Mouse (Mus musculus) megakaryocyte-erythroid progenitor cell, adult 5-6 weeks (primary cell): ENCODE results near the gene Efna1. TPM values are rescaled to one million over a fixed set of nuclear protein-coding genes. Genes with fewer than 3 reads are reported as not detected.
A peak's percentile ranks its signal among the peaks of the same experiment; 100 is the strongest.

Experiments
- ATAC-seq: replicated peaks from 2 replicates; pipeline ENCODE4 v1.8.0; 2016; ENCODE audit warnings: mild to moderate bottlenecking, inconsistent platforms; ENCODE audit not compliant: severe bottlenecking, poor library complexity, low FRiP score, low TSS enrichment
- total RNA-seq, 2 experiments: library from RNA; stranded (forward) in 1 of 2; stranded (reverse) in 1 of 2; fragments of 200-1000, 215-1000 nt in 1 of 2; fragments of >200 nt in 1 of 2; fragmentation: Nextera tagmentation in 1 of 2; gene quantifications; 2 replicates each; pipeline ENCODE4 v1.2.3; 2014 to 2017

Gene Efna1
- total RNA-seq, 2 experiments from 2014 or later: not detected

DNA sequence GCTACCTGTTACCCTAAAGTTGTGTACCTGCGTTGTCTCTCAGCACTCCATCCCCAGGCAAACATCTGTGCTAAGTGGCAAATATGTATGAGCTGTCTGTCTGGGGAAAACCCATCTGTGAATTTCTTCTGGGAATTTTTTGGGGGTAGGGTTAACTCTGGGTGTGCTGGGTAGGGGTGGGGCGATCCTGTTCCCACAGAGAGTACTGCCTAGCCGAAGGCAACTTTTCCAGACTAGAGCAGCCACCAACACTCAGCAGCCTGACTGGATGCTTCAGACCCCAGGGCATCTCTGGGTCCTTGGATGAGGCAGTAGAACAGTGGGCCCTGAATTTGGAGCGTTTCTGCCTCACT, 1.3 kb upstream of the Efna1 start:
- ATAC-seq: no peak

DNA sequence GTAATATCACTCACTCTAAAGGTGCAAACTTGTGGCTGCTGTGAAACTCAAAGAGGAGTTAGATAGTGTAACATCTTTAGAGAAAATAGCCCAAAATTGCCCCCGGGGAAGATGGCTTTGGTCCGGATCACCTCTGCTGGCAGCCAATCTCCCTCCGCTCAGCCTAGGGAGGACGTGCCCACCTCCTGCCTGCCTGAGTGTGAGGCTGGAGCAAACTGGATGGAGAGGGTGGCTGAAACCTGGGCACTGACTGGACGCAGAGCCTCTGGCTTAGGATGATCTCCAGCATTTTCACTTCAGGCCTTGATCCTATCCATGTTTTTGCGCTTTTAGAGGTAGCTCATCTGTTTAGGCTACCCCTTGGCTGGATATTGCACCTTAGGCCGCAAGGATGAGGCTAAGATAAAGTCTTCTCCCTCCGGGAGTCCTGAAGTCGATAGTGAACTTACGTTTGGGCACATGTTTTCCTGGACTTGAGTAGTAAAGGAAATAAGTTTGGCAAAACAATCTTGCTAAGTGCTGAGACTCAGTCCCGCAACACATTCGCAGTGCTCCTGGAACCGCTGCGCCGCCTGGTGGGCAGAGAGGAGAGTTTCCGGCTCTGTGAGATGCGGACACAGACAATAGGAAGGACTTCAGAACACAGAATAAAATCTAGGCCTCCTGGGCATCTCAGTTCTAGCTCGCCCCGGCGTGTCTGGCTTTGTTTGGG, 793 bp upstream of the Efna1 start:
- ATAC-seq: peak; percentile 88

DNA sequence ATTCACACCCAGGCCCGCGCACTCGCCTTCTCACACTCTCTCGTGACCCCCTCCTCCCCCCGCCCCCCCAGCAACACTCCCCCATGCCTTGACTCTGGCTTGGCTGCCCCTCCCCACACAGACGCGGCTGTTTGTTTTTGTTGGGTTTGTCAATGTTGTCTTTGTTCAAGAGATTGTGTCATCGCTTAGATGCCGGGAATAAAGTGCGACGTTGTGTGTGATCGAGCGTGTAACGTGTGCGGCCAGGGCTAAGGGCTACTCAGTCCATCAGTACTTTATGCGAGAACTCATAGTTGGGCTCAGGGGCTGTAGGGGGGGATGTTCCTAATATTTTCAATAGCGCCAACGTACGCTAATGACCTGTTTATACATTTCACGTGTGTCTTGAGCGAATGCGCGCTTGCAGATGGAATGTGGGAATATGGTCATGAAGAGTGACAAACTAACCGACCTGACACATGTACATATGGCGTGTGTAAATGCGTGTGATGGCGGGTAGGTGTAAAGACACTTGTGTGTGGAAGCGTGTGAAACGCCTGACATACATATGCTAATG, 814 bp downstream of the Efna1 start:
- no peak for ATAC-seq

DNA sequence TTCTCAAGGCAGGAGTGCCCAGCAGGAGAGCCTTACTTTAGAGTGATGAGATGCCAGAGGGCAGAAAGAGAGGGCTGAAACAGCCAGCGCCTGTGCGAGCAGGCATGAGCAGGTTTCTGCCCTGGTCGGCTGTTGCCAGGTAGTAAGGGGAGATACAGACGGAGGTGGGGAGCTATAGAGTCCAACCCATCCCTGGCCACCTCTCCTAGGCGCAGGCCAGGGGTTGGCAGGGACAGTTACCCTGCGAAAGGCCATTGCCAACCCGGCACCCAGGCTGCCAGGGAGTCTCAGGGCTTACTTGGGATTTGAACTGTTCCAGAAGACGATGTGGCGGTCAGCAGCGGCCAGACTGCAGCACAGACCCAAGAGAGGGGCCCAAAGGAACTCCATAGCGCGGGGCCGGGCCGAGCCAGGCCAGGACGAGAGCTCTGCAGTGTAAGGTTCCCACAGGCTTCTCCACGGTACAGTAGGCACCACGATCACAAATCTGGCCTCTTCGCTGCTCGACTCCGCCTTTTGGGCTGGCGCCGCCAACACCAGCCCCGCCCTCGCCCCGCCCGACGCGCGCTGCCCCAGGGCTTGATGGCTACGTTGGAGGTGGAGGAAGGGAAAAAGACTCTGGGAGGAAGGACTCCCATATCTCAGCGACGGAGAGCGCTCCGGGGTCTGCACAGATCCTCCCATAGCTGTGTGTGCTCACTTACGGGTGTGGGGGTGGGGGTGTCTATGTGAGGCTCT, 1.6 kb downstream of the Efna1 start:
- ATAC-seq: peak; percentile 42

DNA sequence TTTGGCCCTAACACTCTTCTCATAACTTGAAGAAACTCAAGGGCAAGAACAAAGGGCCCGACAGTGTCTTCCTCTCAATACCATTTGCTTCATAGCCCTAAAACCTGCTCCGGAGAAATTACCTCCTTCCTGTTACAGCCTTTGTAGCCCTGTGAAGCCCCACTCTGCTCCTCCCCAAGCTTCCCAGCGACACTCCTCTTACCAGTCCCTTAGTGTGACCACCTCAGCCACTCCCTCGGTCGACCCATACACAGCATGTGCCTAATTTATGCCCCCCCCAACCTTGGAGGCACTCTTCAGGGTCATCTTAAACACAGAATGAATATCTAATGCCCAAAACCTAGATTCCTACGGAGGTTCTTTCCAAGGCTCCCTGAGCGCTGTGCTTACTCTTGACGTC, 2.3 kb downstream of the Efna1 start:
- no peak for ATAC-seq

DNA sequence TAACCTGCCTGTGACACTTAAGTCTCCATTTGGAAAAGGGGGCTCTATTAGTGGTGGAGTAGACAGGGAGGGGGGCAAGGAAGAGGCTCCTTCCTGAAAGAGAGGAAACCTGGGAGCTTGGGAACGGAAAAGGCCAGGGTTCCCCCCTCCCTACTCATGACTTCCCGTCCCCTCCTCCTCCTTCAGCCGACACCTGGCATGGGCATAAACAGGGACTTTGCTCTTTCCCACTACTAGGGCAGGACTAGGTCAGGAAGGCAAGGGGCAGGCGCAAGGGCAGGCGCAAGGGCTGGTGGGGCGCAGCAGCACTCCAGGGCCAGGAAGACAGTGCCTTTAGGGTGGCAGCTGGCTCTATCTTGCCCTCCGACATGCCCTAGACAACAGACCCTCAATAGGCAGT, 2.8 kb downstream of the Efna1 start:
- ATAC-seq: no peak

DNA sequence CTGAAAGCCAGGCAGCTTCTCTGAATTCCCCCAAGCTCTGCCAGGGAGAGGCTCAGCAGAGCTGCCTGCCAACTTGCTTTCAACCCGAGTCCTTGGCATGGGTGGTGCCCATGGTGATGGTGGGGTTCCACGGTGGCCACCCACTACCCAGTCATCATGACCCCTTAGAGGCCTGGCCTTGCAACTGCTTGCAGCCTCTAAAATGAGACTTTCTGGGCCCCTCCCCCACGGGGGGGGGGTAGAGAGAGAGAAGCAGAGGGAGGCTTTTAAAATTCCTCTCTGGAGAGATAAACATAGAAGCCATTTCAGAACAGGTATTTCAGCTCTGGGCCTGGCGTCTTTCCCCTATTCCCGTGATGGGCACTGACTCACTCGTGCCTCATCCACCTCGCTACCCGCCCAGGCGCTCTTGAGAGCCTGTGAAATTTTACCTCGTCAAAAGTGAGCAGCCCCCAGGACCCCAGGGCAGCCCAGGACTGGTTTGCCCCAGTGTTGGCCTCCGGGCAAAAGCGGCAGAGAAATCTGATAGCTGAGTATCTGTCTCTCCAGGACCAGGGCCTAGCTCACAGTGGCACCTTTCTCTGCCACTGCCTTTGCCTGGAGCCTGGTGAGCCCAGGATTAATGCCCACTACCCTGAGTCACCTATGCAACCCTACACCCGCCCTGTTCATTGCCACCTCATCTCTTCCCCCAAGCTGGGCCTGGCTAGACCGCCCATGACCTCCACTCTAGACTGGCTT, 3.5 kb downstream of the Efna1 start:
- ATAC-seq: no peak

DNA sequence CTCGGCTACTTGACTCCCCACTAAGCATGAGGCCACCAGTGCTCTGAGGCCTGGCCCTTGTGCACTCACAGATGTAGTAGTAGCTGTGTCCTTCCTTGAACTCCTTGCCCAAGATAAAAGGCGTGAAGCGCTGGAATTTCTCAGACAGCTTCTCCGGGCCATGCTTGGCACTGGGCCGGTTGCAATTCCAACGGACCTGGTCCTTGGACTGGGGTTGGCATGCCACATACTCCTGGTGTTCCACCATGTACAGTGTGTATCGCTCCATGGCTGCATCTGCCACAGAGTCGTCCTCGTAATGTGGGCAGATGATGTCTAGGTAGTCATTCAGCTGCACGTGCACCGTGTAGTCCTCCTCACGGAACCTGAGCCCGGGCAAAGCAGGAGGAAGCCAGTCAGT, 4.9 kb downstream of the Efna1 start:
- no peak for ATAC-seq

DNA sequence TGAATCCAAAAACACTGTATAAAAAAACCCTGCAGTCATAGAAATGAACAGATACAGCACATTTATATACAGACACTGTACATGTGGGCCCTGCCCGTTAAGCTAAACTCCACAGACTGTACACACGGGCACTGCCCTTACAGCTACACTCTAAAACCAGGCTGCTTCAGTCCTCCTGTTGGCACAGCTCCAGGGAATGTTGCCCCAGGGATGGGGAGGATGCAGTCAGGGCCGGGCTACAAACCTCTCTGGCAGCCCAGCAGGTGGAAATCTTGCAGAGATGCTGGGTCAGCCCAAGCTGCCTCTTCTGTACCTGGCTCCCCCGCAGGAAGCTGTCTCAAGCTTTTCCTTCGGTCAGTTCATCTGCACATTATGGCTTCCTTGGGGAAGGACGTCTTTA, 9.2 kb downstream of the Efna1 start:
- ATAC-seq: no peak

DNA sequence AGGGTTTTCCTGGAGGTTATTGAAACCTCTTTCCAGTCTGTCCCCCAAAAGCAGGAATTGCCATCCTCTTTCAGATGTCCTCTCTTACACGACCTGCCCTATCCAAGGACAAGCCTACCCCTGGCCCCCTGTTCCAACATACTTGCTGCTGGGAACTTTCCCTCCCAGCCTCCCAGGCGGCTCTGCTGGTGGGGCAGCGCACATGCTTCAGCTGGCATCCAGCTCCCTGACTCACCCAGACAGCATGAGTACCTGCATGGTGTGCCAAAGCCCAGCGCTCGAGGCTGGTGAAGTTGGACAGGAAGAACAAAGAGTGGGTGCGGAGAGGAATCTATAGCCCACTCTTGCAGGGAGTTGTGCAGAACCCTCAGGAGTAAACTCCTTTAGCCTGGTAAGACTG, 10.1 kb downstream of the Efna1 start:
- ATAC-seq: no peak

DNA sequence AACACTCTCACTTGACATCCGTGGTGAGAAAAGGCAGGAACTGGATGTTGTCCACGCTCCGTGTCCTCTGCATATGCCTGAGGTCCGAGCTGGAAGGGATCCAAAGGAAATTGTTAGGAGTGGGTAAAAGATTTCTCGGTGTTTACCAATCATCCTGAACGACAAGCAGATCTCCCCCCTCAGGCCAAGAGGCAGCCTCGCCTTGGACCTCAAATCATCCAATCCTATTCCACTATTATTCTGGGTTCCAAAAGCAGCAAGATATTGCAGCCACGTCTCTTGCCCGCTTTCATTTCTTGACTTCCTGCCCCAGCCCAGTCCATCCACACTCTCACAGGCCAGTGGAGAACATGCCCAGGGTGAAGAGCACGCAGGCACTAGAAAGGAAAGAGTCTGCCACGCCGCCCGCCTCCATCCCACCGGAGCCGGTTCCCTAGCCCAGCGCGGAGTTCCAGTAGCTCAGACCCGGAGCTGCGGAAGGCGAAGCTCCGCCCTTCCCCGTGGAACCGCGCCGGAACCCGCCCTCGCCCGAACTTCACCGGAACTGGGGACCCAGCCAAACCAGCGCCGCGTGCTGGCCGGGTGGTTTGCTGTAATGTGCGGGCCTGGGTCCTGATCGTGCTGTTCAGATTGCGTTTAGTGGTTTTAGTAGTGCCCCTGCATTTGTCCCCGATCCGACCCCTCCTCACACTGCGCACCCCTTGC, 10.7 kb downstream of the Efna1 start, which contains the start of gene Slc50a1:
Gene Slc50a1 (minus strand): TSS at position 520 of the 705 bp plus-strand sequence.
- ATAC-seq: peak; percentile 71

DNA sequence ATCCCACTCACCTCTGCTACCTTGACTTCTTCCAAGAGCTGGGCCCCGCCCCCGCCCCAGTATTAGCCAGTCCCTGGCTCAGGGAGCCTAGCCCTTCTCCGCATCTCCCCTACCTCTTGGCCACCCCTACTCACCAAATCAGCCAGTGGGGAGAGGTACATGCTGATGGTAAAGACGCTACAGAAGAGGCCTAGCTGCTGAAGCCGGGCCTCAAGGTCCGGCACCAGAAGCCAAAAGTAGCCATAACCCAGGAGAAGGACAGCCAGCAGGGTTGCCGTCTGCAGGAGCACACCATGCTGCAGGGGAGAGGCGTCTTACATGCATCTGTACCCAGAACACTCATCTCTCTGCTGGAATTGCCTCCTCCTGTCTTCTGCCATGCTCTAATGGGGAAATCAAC, 12.0 kb downstream of the Efna1 start:
- no peak for ATAC-seq

DNA sequence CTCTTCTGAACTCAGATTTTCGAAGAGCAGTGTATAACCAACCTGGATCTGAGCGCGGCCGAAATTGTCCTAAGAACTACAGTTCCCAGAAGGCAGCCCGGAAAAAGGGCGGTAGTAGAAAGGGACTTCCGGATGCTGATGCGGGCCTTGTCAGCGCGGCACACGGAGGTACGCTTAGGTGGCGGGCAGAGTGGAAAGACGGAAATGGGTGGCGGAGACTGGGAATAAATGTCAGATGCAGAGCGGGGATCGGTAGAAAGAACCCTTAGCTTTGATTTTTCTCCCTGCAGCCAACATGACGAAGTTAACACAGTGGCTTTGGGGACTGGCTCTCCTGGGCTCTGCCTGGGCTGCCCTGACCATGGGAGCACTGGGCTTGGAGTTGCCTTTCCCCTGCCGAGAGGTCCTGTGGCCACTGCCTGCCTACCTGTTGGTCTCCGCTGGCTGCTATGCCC, 14.5 kb downstream of the Efna1 start:
- peak; percentile 91 for ATAC-seq

DNA sequence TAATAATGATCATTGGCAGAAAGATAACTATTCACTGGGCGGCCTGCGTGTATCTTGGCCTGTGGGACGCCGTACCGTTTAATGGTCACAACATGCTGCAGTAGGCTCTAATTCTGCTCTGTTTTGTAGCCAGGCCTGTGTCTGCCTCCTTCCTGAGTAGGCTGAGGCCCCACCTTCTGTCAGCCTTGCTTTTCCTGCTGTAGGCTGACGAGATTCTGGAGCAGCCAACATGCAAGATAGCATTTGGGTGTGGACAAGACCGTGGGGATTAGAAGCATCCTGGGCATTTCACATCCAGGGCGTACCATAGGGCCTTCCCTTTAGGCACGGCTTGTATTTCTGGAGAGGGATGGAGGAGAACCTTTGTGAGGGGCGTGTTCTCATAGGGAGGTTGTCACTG, 18.5 kb downstream of the Efna1 start:
- ATAC-seq: no peak

DNA sequence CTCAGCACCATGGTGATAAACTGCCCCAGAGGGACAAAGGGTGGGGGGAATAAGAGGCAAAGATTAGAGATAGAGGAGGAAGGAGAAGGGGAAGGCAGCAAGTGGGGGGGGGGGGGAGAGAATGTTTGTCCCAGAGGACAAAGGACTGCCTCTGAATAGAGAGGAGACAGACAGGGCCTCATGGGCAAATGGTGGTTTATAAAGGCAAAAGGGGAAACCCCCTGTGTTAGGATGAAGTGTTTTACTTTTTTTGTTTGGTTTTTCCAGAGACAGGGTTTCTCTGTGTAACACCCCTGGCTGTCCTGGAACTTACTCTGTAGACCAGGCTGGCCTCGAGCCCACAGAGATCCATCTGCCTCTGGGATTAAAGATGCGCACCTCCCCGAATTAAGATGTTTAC, 20.7 kb downstream of the Efna1 start:
- no peak for ATAC-seq

DNA sequence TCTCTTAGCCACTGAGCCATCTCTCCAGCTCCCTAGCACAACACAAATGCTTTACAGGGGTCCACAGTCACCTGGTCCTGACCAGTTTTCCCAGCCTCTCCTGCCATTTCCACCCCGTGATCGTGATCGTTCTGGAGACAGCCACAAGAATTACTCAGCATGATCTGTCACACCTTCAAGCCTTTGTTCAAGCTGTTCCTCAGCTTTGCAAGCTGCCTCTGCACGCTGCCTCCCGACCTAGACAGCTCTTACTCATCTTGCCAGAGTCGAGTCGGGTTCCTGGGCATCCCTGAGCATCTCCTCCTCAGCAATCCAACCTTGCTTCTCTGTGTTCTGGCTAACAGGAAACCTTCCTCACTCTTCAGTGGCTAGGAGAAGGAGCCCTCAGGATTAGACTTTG, 21.9 kb downstream of the Efna1 start, which contains the start of gene Dpm3:
Gene Dpm3 (plus strand): TSS at position 283 of the 400 bp plus-strand sequence.
- no peak for ATAC-seq

DNA sequence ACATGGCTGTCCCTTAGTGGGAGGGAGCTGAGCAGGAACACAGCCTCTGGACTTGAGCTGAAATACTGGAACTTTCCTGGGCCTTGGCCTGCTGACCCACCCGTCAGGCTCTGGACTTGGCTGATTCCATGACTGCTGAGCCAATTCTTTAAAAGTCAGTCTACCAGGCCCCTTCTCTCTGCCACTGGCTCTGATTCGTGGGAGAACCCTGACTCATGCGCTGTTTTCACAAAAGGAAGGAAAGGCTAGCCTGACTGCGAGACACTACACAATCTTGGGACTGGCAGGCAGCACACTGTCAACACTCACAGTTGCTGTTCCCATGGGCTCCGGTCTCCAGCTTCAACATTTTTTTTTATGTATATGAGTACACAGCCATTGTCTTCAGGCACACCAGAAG, 24.8 kb downstream of the Efna1 start:
- ATAC-seq: no peak

DNA sequence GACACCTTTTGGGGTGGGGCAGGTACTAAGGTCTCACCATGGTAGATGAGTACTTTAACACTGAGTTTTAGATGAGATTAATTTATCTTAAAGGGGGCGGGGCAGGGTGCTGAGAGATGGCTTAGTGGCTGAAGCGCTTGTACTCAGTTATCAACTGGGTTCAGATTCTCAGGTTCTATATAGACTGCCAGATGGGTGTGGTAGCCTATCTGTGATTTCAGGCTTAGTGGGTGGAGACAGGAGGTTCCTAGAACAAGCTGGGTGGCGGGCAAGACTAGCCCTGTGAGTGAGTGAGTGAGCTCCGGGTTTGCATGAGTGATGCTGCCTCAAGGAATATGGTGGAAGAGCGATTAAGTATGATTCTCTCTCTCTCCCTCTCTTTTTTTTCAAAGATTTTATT, 25.9 kb downstream of the Efna1 start:
- 0 out of 2 replicates have a peak, but pooled peaks have one; percentile 35 for ATAC-seq

DNA sequence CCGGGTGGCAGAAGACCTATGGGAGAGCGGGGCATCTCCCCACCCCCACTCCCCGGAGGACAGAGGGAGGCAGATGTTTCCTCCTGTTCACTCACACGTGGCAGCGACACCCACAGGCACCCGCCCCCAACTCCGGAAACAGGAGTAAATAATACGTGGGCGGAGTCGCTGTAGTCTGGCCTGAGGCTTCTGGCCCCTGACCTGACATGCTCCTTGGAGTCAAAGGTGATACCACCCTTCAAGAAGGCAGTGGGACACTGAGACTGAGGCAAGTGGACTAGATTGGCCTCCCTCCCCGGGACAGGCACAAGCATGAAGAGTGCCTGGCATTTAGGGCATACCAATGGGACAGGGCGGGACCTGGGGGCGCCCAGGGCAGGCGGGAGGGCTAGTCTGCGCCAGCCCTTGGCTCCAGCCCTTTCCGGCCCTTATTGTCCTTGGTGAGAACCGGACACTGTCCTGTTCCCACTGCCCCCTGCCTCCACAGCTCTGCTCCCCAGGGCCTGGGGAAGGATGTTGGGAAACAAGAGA, 29.5 kb downstream of the Efna1 start:
- ATAC-seq: 0 out of 2 replicates have a peak, but pooled peaks have one; percentile 14
